ENCODE assay signal across 12 mouse cellular contexts in the genomic region with DNA sequence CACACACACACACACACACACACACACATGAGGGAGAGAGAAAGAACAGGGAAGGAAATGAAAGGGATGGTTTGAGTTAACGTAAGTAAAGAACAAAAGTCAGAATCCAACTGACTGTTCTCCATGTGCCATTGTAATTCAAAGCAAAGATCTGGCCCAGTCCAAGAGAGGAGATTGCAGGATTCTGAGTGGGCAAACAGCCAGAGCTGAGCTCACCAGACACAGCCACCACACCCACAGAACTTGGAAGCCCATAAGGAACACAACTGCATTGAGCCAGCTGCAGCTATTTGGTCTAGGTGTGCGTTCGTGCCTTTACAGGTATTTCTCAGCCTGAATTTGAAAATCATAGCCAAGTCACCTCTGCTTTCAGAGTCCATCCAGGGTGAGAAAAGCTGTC. TPM values are rescaled to one million over a fixed set of nuclear protein-coding genes. Genes with fewer than 3 reads are reported as not detected.
DNase-seq lines count a peak whose midpoint lies in the region; ATAC-seq and TF ChIP-seq lines count a peak whose summit lies in the region.
"Had no signal": no experiment of that assay in that cellular context is flagged by ENCODE, and none has a peak within 500 bp of the region (broad histone marks: within the 10 kb centered on the region; RNA-seq: fewer than 3 reads in every experiment).

No protein-coding gene starts in this region.

- no peak for TF ChIP-seq CTCF in brain, embryonic 14.5 days (IDR thresholded peaks at IDR 0.05; ENCODE audit: borderline replicate concordance, extremely low read depth, insufficient read depth, insufficient read length)
- no peak for TF ChIP-seq CTCF in stomach, postnatal 0 days (IDR thresholded peaks at IDR 0.05; ENCODE audit: low read depth)

- no peaks in the 10 kb centered on the region for H3K4me1 ChIP-seq in midbrain, embryonic 14.5 days (ENCODE audit: control insufficient read depth, insufficient read depth, low read length)
- no peaks in the 10 kb centered on the region for H3K4me1 ChIP-seq in midbrain, embryonic 16.5 days (ENCODE audit: control insufficient read depth, insufficient read depth, low read length)
- no peaks in the 10 kb centered on the region for H3K4me1 ChIP-seq in stomach, postnatal 0 days (replicated peaks; ENCODE audit: control insufficient read depth, insufficient read depth)
- H3K4me1 ChIP-seq in midbrain, embryonic 11.5 days (ENCODE audit: control insufficient read depth, insufficient read depth, low read length) = no peaks in the 10 kb centered on the region
- H3K4me1 ChIP-seq: forebrain, embryonic 13.5 days; hindbrain, embryonic 15.5 days; midbrain, embryonic 12.5 days had no signal

- no peak overlapping the region for H3K4me3 ChIP-seq in midbrain, embryonic 14.5 days (replicated peaks; ENCODE audit: low read depth, low read length)
- no peak overlapping the region for H3K4me3 ChIP-seq in midbrain, embryonic 16.5 days (ENCODE audit: low read depth, low read length)
- no peak overlapping the region for H3K4me3 ChIP-seq in stomach, postnatal 0 days (ENCODE audit: low read depth, low read length)
- no peak overlapping the region for H3K4me3 ChIP-seq in midbrain, embryonic 11.5 days (ENCODE audit: low read depth, low read length)
- H3K4me3 ChIP-seq: forebrain, embryonic 13.5 days; hindbrain, embryonic 15.5 days; midbrain, embryonic 12.5 days had no signal

- H3K4me2 ChIP-seq in midbrain, embryonic 14.5 days (ENCODE audit: low read length) = no peak overlapping the region
- no peak overlapping the region for H3K4me2 ChIP-seq in midbrain, embryonic 16.5 days (ENCODE audit: low read length)
- no peak overlapping the region for H3K4me2 ChIP-seq in stomach, postnatal 0 days (replicated peaks; ENCODE audit: low read depth)
- H3K4me2 ChIP-seq in midbrain, embryonic 11.5 days = no peak overlapping the region
- H3K4me2 ChIP-seq: forebrain, embryonic 13.5 days; hindbrain, embryonic 15.5 days; midbrain, embryonic 12.5 days had no signal

- DNase-seq in midbrain, embryonic 14.5 days = peak; percentile 2
- peak; percentile 34 for DNase-seq in brain, embryonic 14.5 days (ENCODE audit: low read depth)
- peak; percentile 15 for DNase-seq in heart, postnatal 25 days (ENCODE audit: low spot score)
- DNase-seq in stomach, postnatal 0 days (ENCODE audit: low spot score) = peak; percentile 19
- DNase-seq in midbrain, embryonic 11.5 days (ENCODE audit: low spot score, missing footprints) = no peak
- DNase-seq in layer of hippocampus, adult 18-20 months (ENCODE audit: low spot score in 2 of 2) = no peak
- DNase-seq: cerebellum, adult 11-12 months had no signal

- TF ChIP-seq POLR2A in brain, embryonic 14.5 days (IDR thresholded peaks at IDR 0.05; ENCODE audit: borderline replicate concordance, extremely low read depth, insufficient read depth, insufficient read length, poor library complexity, severe bottlenecking) = no peak

- no peak overlapping the region for H3K9ac ChIP-seq in midbrain, embryonic 14.5 days (replicated peaks; ENCODE audit: low read length)
- H3K9ac ChIP-seq in midbrain, embryonic 16.5 days (ENCODE audit: low read depth, low read length) = no peak overlapping the region
- H3K9ac ChIP-seq in stomach, postnatal 0 days (ENCODE audit: low read length) = no peak overlapping the region
- H3K9ac ChIP-seq in midbrain, embryonic 11.5 days (ENCODE audit: low read length) = no peak overlapping the region
- H3K9ac ChIP-seq: forebrain, embryonic 13.5 days; hindbrain, embryonic 15.5 days; midbrain, embryonic 12.5 days had no signal

- no peak for ATAC-seq in midbrain, embryonic 14.5 days (ENCODE audit: low FRiP score, low TSS enrichment)
- no peak for ATAC-seq in midbrain, embryonic 16.5 days
- no peak for ATAC-seq in stomach, postnatal 0 days (ENCODE audit: low FRiP score, low TSS enrichment)
- no peak for ATAC-seq in midbrain, embryonic 11.5 days (ENCODE audit: low FRiP score)
- ATAC-seq: forebrain, embryonic 13.5 days had no signal

- no peak overlapping the region for H3K27ac ChIP-seq in midbrain, embryonic 14.5 days (replicated peaks; ENCODE audit: low read depth, low read length)
- no peak overlapping the region for H3K27ac ChIP-seq in midbrain, embryonic 16.5 days (ENCODE audit: low read length)
- H3K27ac ChIP-seq in stomach, postnatal 0 days (replicated peaks) = no peak overlapping the region
- no peak overlapping the region for H3K27ac ChIP-seq in midbrain, embryonic 11.5 days (ENCODE audit: low read depth, low read length)
- H3K27ac ChIP-seq: forebrain, embryonic 13.5 days; hindbrain, embryonic 15.5 days; midbrain, embryonic 12.5 days had no signal

- no peaks in the 10 kb centered on the region for H3K27me3 ChIP-seq in midbrain, embryonic 14.5 days (ENCODE audit: control insufficient read depth, insufficient read depth, low read length)
- H3K27me3 ChIP-seq in midbrain, embryonic 16.5 days (ENCODE audit: control insufficient read depth, insufficient read depth, low read depth, low read length) = no peaks in the 10 kb centered on the region
- no peaks in the 10 kb centered on the region for H3K27me3 ChIP-seq in stomach, postnatal 0 days (ENCODE audit: control insufficient read depth, insufficient read depth, low read length)
- no peaks in the 10 kb centered on the region for H3K27me3 ChIP-seq in midbrain, embryonic 11.5 days (ENCODE audit: control insufficient read depth, insufficient read depth, low read length)
- H3K27me3 ChIP-seq: forebrain, embryonic 13.5 days; hindbrain, embryonic 15.5 days; midbrain, embryonic 12.5 days had no signal

- 84% methylated on average over 3 of the region's 3 CpGs for WGBS in midbrain, embryonic 14.5 days
- WGBS in midbrain, embryonic 16.5 days = 90% methylated on average over 3 of the region's 3 CpGs
- 57% methylated on average over 3 of the region's 3 CpGs for WGBS in stomach, postnatal 0 days
- 87% methylated on average over 3 of the region's 3 CpGs for whole genome bisulfite sequencing in midbrain, embryonic 11.5 days

- intact Hi-C loops in heart, postnatal 25 days (cut with DNase I) = no loop called here

- no peaks in the 10 kb centered on the region for H3K9me3 ChIP-seq in midbrain, embryonic 14.5 days (ENCODE audit: control insufficient read depth, low read length)
- no peaks in the 10 kb centered on the region for H3K9me3 ChIP-seq in midbrain, embryonic 16.5 days (replicated peaks; ENCODE audit: control insufficient read depth, low read length, poor library complexity, severe bottlenecking)
- no peaks in the 10 kb centered on the region for H3K9me3 ChIP-seq in stomach, postnatal 0 days (ENCODE audit: control insufficient read depth, low read length)
- H3K9me3 ChIP-seq in midbrain, embryonic 11.5 days (ENCODE audit: control insufficient read depth, low read length) = no peaks in the 10 kb centered on the region
- H3K9me3 ChIP-seq: forebrain, embryonic 13.5 days; hindbrain, embryonic 15.5 days; midbrain, embryonic 12.5 days had no signal

- no peaks in the 10 kb centered on the region for H3K36me3 ChIP-seq in midbrain, embryonic 14.5 days (ENCODE audit: control insufficient read depth, insufficient read depth, low read length)
- H3K36me3 ChIP-seq in midbrain, embryonic 16.5 days (ENCODE audit: control insufficient read depth, insufficient read depth, low read length) = no peaks in the 10 kb centered on the region
- H3K36me3 ChIP-seq in stomach, postnatal 0 days (ENCODE audit: control insufficient read depth, insufficient read depth, low read length) = no peaks in the 10 kb centered on the region
- no peaks in the 10 kb centered on the region for H3K36me3 ChIP-seq in midbrain, embryonic 11.5 days (ENCODE audit: control insufficient read depth, insufficient read depth, low read length)
- H3K36me3 ChIP-seq: hindbrain, embryonic 15.5 days; midbrain, embryonic 12.5 days had no signal

- no peak for TF ChIP-seq EP300 in stomach, postnatal 0 days (optimal IDR thresholded peaks at IDR 0.05)

RNA-seq across cellular contexts. Expression of a gene that starts 24.5 kb away (rescaled TPM):
- not detected in 2 replicates for polyA plus RNA-seq in midbrain, embryonic 14.5 days (2014; fragmentation: Nextera tagmentation; extraction: Ambion mirVana)
- polyA plus RNA-seq in midbrain, embryonic 16.5 days (2015; fragmentation: Nextera tagmentation; extraction: Ambion mirVana) = not detected in 2 replicates
- polyA plus RNA-seq in brain, embryonic 14.5 days (2012; rRNA removed) = not detected in 2 replicates
- total RNA-seq in heart, postnatal 25 days (2021) = not detected
- not detected in 2 replicates for polyA plus RNA-seq in stomach, postnatal 0 days (2015; fragmentation: Nextera tagmentation; extraction: Ambion mirVana)
- not detected in 2 replicates for polyA plus RNA-seq in midbrain, embryonic 11.5 days (2014; fragmentation: Nextera tagmentation; extraction: Ambion mirVana)
- not detected for total RNA-seq in layer of hippocampus, adult 18-20 months (2021)
- total RNA-seq: left cerebral cortex, postnatal 10 days had no signal
- polyA plus RNA-seq: forebrain, embryonic 13.5 days; hindbrain, embryonic 15.5 days; midbrain, embryonic 12.5 days had no signal

Comparison
In these comparisons a context has a peak if more than half of its experiments do, and no peak if none do; other contexts are left out.
1. DNase-seq: peak in midbrain, embryonic 14.5 days (single experiment), brain, embryonic 14.5 days (single experiment), heart, postnatal 25 days (single experiment) and stomach, postnatal 0 days (single experiment); none in midbrain, embryonic 11.5 days (single experiment) and layer of hippocampus, adult 18-20 months (0 of 2).